Comparison of ENCODE assay signal across 11 mouse cellular contexts in genomic region chr11:59811211-59811610, GRCm38 (mm10). TPM values are rescaled to one million over a fixed set of nuclear protein-coding genes. Genes with fewer than 3 reads are reported as not detected.
DNase-seq lines count a peak whose midpoint lies in the region; ATAC-seq and TF ChIP-seq lines count a peak whose summit lies in the region.
"Had no signal": no experiment of that assay in that cellular context is flagged by ENCODE, and none has a peak within 500 bp of the region (broad histone marks: within the 10 kb centered on the region; RNA-seq: fewer than 3 reads in every experiment).

No protein-coding gene starts in this region.

- no peak for ATAC-seq in limb, embryonic 15.5 days (ENCODE audit: insufficient number of reproducible peaks, low FRiP score, low TSS enrichment, low read depth)
- no peak for ATAC-seq in forebrain, embryonic 14.5 days

- H3K4me2 ChIP-seq in limb, embryonic 15.5 days: no peak overlapping the region
- no peak overlapping the region for H3K4me2 ChIP-seq in forebrain, embryonic 14.5 days (ENCODE audit: low read length)

- intact Hi-C loops in heart, postnatal 14 days (cut with DNase I): no loop called here

- no peak for TF ChIP-seq CTCF in bone marrow macrophage, adult 2 months (IDR thresholded peaks at IDR 0.05; ENCODE audit: low read depth, low read length)

- 0 out of 2 replicates have a peak overlapping the region, but pooled peaks have one; percentile 12 for H3K4me3 ChIP-seq in heart, embryonic 10.5 days
- peak overlapping the region; percentile 94 for H3K4me3 ChIP-seq in bone marrow macrophage, adult 2 months (ENCODE audit: insufficient read depth, low read length)
- H3K4me3 ChIP-seq in limb, embryonic 15.5 days: no peak overlapping the region; the same call in 1 of the 2 replicates
- H3K4me3 ChIP-seq in forebrain, embryonic 14.5 days (ENCODE audit: low read depth, low read length): no peak overlapping the region

- no peak for DNase-seq in heart, embryonic 10.5 days (ENCODE audit: low spot score)
- DNase-seq in heart, postnatal 14 days: no peak
- peak; percentile 72 for DNase-seq in 3T3-L1 (ENCODE audit: low read depth, low spot score)
- no peak for DNase-seq in forebrain, embryonic 14.5 days (ENCODE audit: low spot score)
- no peak for DNase-seq in layer of hippocampus, adult 8-10 months (ENCODE audit: low spot score in 2 of 2)
- no peak for DNase-seq in spleen, postnatal 36 days (ENCODE audit: low spot score in 2 of 2)
- DNase-seq: layer of hippocampus, postnatal 36 days; spleen, adult 18-20 months had no signal

- TF ChIP-seq POLR2A in bone marrow macrophage, adult 2 months (IDR thresholded peaks at IDR 0.05; ENCODE audit: borderline replicate concordance, low read depth, low read length): no peak

- H3K36me3 ChIP-seq in heart, embryonic 10.5 days: peaks cover 27% of the 10 kb centered on the region
- H3K36me3 ChIP-seq in limb, embryonic 15.5 days: peaks cover 22% of the 10 kb centered on the region
- peaks cover 18% of the 10 kb centered on the region for H3K36me3 ChIP-seq in forebrain, embryonic 14.5 days (ENCODE audit: control insufficient read depth, insufficient read depth, low read length)

- H3K4me1 ChIP-seq in heart, embryonic 10.5 days: peaks cover 18% of the 10 kb centered on the region
- H3K4me1 ChIP-seq in bone marrow macrophage, adult 2 months (ENCODE audit: control insufficient read depth, insufficient read depth, low read length): peaks cover 39% of the 10 kb centered on the region
- peaks cover 19% of the 10 kb centered on the region for H3K4me1 ChIP-seq in limb, embryonic 15.5 days
- peaks cover 8% of the 10 kb centered on the region for H3K4me1 ChIP-seq in forebrain, embryonic 14.5 days (ENCODE audit: control insufficient read depth, insufficient read depth, low read length)

- no peaks in the 10 kb centered on the region for H3K9me3 ChIP-seq in heart, embryonic 10.5 days
- H3K9me3 ChIP-seq in limb, embryonic 15.5 days: no peaks in the 10 kb centered on the region
- H3K9me3 ChIP-seq in forebrain, embryonic 14.5 days (replicated peaks; ENCODE audit: control insufficient read depth, low read length): no peaks in the 10 kb centered on the region
- H3K9me3 ChIP-seq: forebrain, embryonic 12.5 days had no signal

- H3K27me3 ChIP-seq in heart, embryonic 10.5 days (ENCODE audit: insufficient read depth, poor library complexity, severe bottlenecking): no peaks in the 10 kb centered on the region
- H3K27me3 ChIP-seq in limb, embryonic 15.5 days: no peaks in the 10 kb centered on the region
- no peaks in the 10 kb centered on the region for H3K27me3 ChIP-seq in forebrain, embryonic 14.5 days (replicated peaks; ENCODE audit: control insufficient read depth, insufficient read depth, low read length)
- H3K27me3 ChIP-seq: forebrain, embryonic 12.5 days had no signal

- H3K9ac ChIP-seq in limb, embryonic 15.5 days: no peak overlapping the region
- H3K9ac ChIP-seq in forebrain, embryonic 14.5 days (ENCODE audit: low read length): no peak overlapping the region

- 65% methylated on average over 4 of the region's 4 CpGs for WGBS in heart, embryonic 10.5 days
- WGBS in limb, embryonic 15.5 days: 47% methylated on average over 4 of the region's 4 CpGs
- 85% methylated on average over 4 of the region's 4 CpGs for WGBS in forebrain, embryonic 14.5 days

- H3K27ac ChIP-seq in heart, embryonic 10.5 days: no peak overlapping the region
- H3K27ac ChIP-seq in bone marrow macrophage, adult 2 months (ENCODE audit: insufficient read depth, low read depth, low read length): peak overlapping the region; percentile 97
- H3K27ac ChIP-seq in limb, embryonic 15.5 days: peak overlapping the region; percentile 38; the same call in 1 of the 2 replicates
- no peak overlapping the region for H3K27ac ChIP-seq in forebrain, embryonic 14.5 days (ENCODE audit: low read depth, low read length)

RNA-seq across cellular contexts. Expression of gene Flcn, which starts 1.4 kb away (rescaled TPM):
- 24.7 and 25.0 TPM in 2 replicates for polyA plus RNA-seq in heart, embryonic 10.5 days (2016; fragmentation: Nextera tagmentation; extraction: Ambion mirVana)
- total RNA-seq in heart, postnatal 14 days (2021): 10 to 100 TPM; 42.7 to 43.5 TPM
- polyA plus RNA-seq in bone marrow macrophage, adult 2 months (2012; ENCODE audit: insufficient read depth, insufficient read length, missing spikeins): 71.7 and 76.6 TPM in 2 replicates
- polyA plus RNA-seq in limb, embryonic 15.5 days (2015; fragmentation: Nextera tagmentation; extraction: Ambion mirVana): 33.6 and 38.2 TPM in 2 replicates
- 29.4 and 36.6 TPM in 2 replicates for polyA plus RNA-seq in forebrain, embryonic 14.5 days (2014; fragmentation: Nextera tagmentation; extraction: Ambion mirVana)
- 10 to 100 TPM; 46.7 to 47.9 (median 47.2) TPM for total RNA-seq in layer of hippocampus, adult 8-10 months (2022)

RNA-seq across cellular contexts. Expression of gene Pld6, which starts 23.8 kb away (rescaled TPM):
- polyA plus RNA-seq in heart, embryonic 10.5 days (2016; fragmentation: Nextera tagmentation; extraction: Ambion mirVana): 5.3 and 6.5 TPM in 2 replicates
- under 1 TPM; 0.54 to 0.76 TPM for total RNA-seq in heart, postnatal 14 days (2021)
- not detected in 2 replicates for polyA plus RNA-seq in bone marrow macrophage, adult 2 months (2012; ENCODE audit: insufficient read depth, insufficient read length, missing spikeins)
- polyA plus RNA-seq in limb, embryonic 15.5 days (2015; fragmentation: Nextera tagmentation; extraction: Ambion mirVana): 2.0 TPM in 2 replicates
- polyA plus RNA-seq in forebrain, embryonic 14.5 days (2014; fragmentation: Nextera tagmentation; extraction: Ambion mirVana): 1.3 and 1.5 TPM in 2 replicates
- total RNA-seq in layer of hippocampus, adult 8-10 months (2022): 1 to 10 TPM in 1 of 4 experiments, under 1 TPM in 2, not detected in 1; 0.49 to 1.5 (median 0.85) TPM

RNA-seq across cellular contexts. Expression of gene Nt5m, which starts 28.0 kb away (rescaled TPM):
- 39.4 and 39.9 TPM in 2 replicates for polyA plus RNA-seq in heart, embryonic 10.5 days (2016; fragmentation: Nextera tagmentation; extraction: Ambion mirVana)
- total RNA-seq in heart, postnatal 14 days (2021): 10 to 100 TPM; 25.0 to 25.1 TPM
- polyA plus RNA-seq in bone marrow macrophage, adult 2 months (2012; ENCODE audit: insufficient read depth, insufficient read length, missing spikeins): 11.8 and 14.7 TPM in 2 replicates
- 39.0 and 39.4 TPM in 2 replicates for polyA plus RNA-seq in limb, embryonic 15.5 days (2015; fragmentation: Nextera tagmentation; extraction: Ambion mirVana)
- polyA plus RNA-seq in forebrain, embryonic 14.5 days (2014; fragmentation: Nextera tagmentation; extraction: Ambion mirVana): 52.6 and 54.8 TPM in 2 replicates
- total RNA-seq in layer of hippocampus, adult 8-10 months (2022): 10 to 100 TPM; 44.6 to 62.9 (median 51.3) TPM

RNA-seq across cellular contexts. Expression of gene Cops3, which starts 28.4 kb away (rescaled TPM):
- 192 and 210 TPM in 2 replicates for polyA plus RNA-seq in heart, embryonic 10.5 days (2016; fragmentation: Nextera tagmentation; extraction: Ambion mirVana)
- total RNA-seq in heart, postnatal 14 days (2021): 10 to 100 TPM; 69.5 to 69.9 TPM
- polyA plus RNA-seq in bone marrow macrophage, adult 2 months (2012; ENCODE audit: insufficient read depth, insufficient read length, missing spikeins): 43.1 and 44.0 TPM in 2 replicates
- 177 and 178 TPM in 2 replicates for polyA plus RNA-seq in limb, embryonic 15.5 days (2015; fragmentation: Nextera tagmentation; extraction: Ambion mirVana)
- 232 and 257 TPM in 2 replicates for polyA plus RNA-seq in forebrain, embryonic 14.5 days (2014; fragmentation: Nextera tagmentation; extraction: Ambion mirVana)
- total RNA-seq in layer of hippocampus, adult 8-10 months (2022): 10 to 100 TPM; 71.8 to 82.2 (median 78.1) TPM

Comparison
In these comparisons a context has a peak if more than half of its experiments do, and no peak if none do; other contexts are left out.
1. H3K27ac ChIP-seq: peak in bone marrow macrophage, adult 2 months (single experiment) and limb, embryonic 15.5 days (single experiment); none in heart, embryonic 10.5 days (single experiment) and forebrain, embryonic 14.5 days (single experiment).
2. H3K4me3 ChIP-seq: peak in heart, embryonic 10.5 days (single experiment) and bone marrow macrophage, adult 2 months (single experiment); none in limb, embryonic 15.5 days (single experiment) and forebrain, embryonic 14.5 days (single experiment).